Mouse (Mus musculus): Measurements from ENCODE around the gene Pin1rt1. TPM values are rescaled to one million over a fixed set of nuclear protein-coding genes. Genes with fewer than 3 reads are reported as not detected.

Gene Pin1rt1
- polyA plus RNA-seq, 1 experiment = not detected

DNA sequence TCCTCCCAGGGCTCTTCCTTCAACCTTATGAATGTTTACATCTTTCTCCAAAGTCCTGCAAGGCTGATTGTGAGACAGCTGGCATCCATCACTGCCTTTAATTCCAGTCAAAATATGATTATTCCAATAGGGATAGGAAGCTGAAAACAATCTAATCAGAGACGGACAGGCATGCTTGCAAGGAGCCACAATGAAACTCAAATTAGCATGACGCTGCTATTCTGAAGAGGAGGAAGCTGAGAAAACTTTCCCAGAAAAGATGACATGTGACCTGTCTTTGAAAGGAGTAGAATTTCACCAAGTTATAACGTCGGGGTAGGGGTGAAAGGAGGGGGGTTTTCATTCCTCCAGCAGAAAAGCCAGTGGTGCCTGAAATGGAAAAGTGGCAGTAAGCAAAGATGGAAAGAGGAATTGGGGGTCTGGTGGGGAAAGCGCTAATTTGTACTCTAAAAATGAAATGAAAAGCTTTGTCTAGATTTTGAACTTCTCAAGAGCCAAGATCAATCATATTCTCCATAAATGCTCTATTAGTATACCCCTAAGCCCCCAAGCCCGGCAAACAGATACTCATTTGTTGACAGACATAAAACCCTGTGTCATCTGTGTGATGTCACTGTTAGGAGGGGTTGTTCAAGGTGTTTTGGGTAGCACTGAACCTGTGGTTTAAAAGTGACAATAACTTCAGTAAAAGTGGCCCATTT is 5.4 kb downstream of the Pin1rt1 start:
- TF ChIP-seq EP300 (IDR thresholded peaks at IDR 0.05; ENCODE audit: insufficient read depth, low read depth, low read length) = no peak
- H3K27ac ChIP-seq (ENCODE audit: insufficient read depth, low read length) = no peak overlapping the region
- no peaks in the 10 kb centered on the region for H3K9me3 ChIP-seq (replicated peaks; ENCODE audit: control insufficient read depth, insufficient read depth, low read length, poor library complexity, severe bottlenecking)
- no peaks in the 10 kb centered on the region for H3K36me3 ChIP-seq (ENCODE audit: control insufficient read depth, insufficient read depth, low read length, poor library complexity, severe bottlenecking)
- H3K27me3 ChIP-seq (ENCODE audit: control insufficient read depth, insufficient read depth, low read length, poor library complexity, severe bottlenecking) = no peaks in the 10 kb centered on the region
- H3K9ac ChIP-seq (ENCODE audit: low read depth, poor library complexity, severe bottlenecking) = no peak overlapping the region; the same call in 1 of the 2 replicates
- H3K4me3 ChIP-seq (ENCODE audit: low read depth, low read length) = no peak overlapping the region
- no peaks in the 10 kb centered on the region for H3K4me1 ChIP-seq (ENCODE audit: control insufficient read depth, insufficient read depth, low read length)

DNA sequence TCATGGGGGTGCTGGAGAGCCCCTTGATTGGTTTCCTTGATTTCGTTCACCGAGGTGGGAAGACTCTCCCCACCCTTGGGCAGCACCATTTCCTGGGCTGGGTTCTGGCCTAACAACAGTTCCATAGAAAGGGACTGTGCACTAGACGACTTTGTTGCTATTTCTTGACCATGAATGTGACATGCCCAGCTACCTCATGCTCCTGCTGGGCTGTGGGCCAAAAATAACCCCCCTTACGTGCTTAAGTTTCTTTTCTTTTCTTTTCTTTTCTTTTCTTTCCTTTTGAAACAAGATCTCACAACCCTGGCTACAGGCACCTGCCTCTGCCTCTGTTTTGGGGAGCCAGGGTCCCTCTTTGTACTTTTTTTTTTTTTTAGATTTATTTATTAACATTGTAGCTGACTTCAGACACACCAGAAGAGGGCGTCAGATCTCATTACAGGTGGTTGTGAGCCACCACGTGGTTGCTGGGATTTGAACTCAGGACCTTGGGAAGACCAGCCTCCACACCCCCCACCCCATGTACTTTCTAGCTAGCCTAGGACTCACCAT is 6.3 kb downstream of the Pin1rt1 start:
- Histone ChIP-seq H3K4me3 (ENCODE audit: low read depth, low read length) (no peak overlapping the region), H3K9ac (ENCODE audit: low read depth, poor library complexity, severe bottlenecking) (no peak overlapping the region), H3K36me3 (ENCODE audit: control insufficient read depth, insufficient read depth, low read length, poor library complexity, severe bottlenecking) (no peaks in the 10 kb centered on the region), H3K4me1 (ENCODE audit: control insufficient read depth, insufficient read depth, low read length) (no peaks in the 10 kb centered on the region), H3K27ac (ENCODE audit: insufficient read depth, low read length) (no peak overlapping the region), H3K27me3 (ENCODE audit: control insufficient read depth, insufficient read depth, low read length, poor library complexity, severe bottlenecking) (no peaks in the 10 kb centered on the region), H3K9me3 (replicated peaks; ENCODE audit: control insufficient read depth, insufficient read depth, low read length, poor library complexity, severe bottlenecking) (no peaks in the 10 kb centered on the region)
- TF ChIP-seq POLR2A (IDR thresholded peaks at IDR 0.05; ENCODE audit: insufficient read depth, low read length) = no peak
- TF ChIP-seq EP300 (IDR thresholded peaks at IDR 0.05; ENCODE audit: insufficient read depth, low read depth, low read length) = no peak
- no peak for TF ChIP-seq CTCF (IDR thresholded peaks at IDR 0.05; ENCODE audit: low read depth, low read length)

DNA sequence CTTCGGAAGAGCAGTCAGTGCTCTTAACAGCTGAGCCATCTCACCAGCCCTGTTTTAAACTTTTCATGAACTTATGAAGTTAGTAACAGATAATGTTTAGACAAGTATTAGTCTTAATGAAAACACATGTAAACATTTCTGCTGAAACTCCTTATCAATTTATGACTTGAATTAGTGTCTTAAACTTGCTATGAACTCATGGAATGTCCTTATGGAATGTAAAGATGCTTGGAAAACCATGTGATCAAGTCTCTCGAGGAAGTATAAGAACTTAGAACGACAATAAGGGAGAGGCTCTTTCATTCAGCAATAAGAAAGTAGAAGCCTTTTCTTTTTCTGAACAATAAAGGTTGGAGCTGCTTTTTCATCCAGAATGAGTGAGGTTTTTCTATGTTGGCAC is 11.8 kb downstream of the Pin1rt1 start:
- Histone ChIP-seq H3K9ac (ENCODE audit: low read depth, poor library complexity, severe bottlenecking) (no peak overlapping the region), H3K27ac (ENCODE audit: insufficient read depth, low read length) (no peak overlapping the region), H3K4me3 (ENCODE audit: low read depth, low read length) (no peak overlapping the region), H3K27me3 (ENCODE audit: control insufficient read depth, insufficient read depth, low read length, poor library complexity, severe bottlenecking) (no peaks in the 10 kb centered on the region), H3K4me1 (ENCODE audit: control insufficient read depth, insufficient read depth, low read length) (no peaks in the 10 kb centered on the region), H3K36me3 (ENCODE audit: control insufficient read depth, insufficient read depth, low read length, poor library complexity, severe bottlenecking) (no peaks in the 10 kb centered on the region), H3K9me3 (replicated peaks; ENCODE audit: control insufficient read depth, insufficient read depth, low read length, poor library complexity, severe bottlenecking) (no peaks in the 10 kb centered on the region)
- TF ChIP-seq EP300 (IDR thresholded peaks at IDR 0.05; ENCODE audit: insufficient read depth, low read depth, low read length) = no peak
- TF ChIP-seq CTCF (IDR thresholded peaks at IDR 0.05; ENCODE audit: low read depth, low read length) = no peak
- no peak for TF ChIP-seq POLR2A (IDR thresholded peaks at IDR 0.05; ENCODE audit: insufficient read depth, low read length)

DNA sequence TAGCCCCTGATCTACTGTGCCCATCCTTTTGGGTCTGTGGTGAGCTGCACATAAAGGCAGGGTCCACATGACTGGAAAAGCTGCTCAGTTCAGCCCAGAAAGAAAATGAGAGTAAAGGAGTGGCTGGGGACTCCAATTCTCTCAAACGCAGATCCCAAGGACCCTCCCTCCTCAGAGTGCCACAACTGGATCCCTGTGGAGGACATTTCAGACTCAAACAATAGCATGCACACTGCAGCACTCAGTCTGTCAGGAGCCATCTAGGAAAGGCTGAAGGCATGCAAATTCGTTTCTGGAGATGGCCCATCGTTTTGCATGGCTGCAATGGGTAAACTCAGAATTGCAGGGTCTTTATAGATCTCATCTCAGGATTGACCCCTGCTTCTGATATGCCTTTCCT is 13.0 kb downstream of the Pin1rt1 start:
- no peak overlapping the region for H3K27ac ChIP-seq (ENCODE audit: insufficient read depth, low read length)
- TF ChIP-seq CTCF (IDR thresholded peaks at IDR 0.05; ENCODE audit: low read depth, low read length) = no peak
- no peak for TF ChIP-seq EP300 (IDR thresholded peaks at IDR 0.05; ENCODE audit: insufficient read depth, low read depth, low read length)
- TF ChIP-seq POLR2A (IDR thresholded peaks at IDR 0.05; ENCODE audit: insufficient read depth, low read length) = no peak
- no peaks in the 10 kb centered on the region for H3K27me3 ChIP-seq (ENCODE audit: control insufficient read depth, insufficient read depth, low read length, poor library complexity, severe bottlenecking)
- no peak overlapping the region for H3K9ac ChIP-seq (ENCODE audit: low read depth, poor library complexity, severe bottlenecking)
- no peaks in the 10 kb centered on the region for H3K9me3 ChIP-seq (replicated peaks; ENCODE audit: control insufficient read depth, insufficient read depth, low read length, poor library complexity, severe bottlenecking)
- no peaks in the 10 kb centered on the region for H3K36me3 ChIP-seq (ENCODE audit: control insufficient read depth, insufficient read depth, low read length, poor library complexity, severe bottlenecking)
- no peak overlapping the region for H3K4me3 ChIP-seq (ENCODE audit: low read depth, low read length)
- H3K4me1 ChIP-seq (ENCODE audit: control insufficient read depth, insufficient read depth, low read length) = no peaks in the 10 kb centered on the region

DNA sequence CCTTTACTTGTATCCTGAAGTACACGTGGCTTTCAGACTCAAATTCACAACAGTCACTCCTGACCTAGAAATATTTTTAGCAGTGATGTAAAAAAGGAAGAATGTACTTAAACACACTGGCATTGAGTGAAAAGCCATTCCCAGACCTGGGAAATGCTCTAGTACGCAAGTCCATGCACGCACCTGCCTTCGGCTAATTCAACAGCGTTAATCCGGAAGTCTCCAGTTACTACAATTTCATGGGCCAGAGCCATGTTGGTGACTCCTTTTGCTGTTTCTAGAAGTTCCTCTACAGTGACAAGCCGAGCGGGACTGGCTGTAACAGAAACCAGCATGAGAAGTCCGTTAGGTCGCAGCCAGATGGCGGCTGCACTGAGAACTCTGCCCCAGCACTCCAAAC is 16.5 kb downstream of the Pin1rt1 start:
- Histone ChIP-seq H3K36me3 (ENCODE audit: control insufficient read depth, insufficient read depth, low read length, poor library complexity, severe bottlenecking) (no peaks in the 10 kb centered on the region), H3K4me3 (ENCODE audit: low read depth, low read length) (no peak overlapping the region), H3K27ac (ENCODE audit: insufficient read depth, low read length) (no peak overlapping the region), H3K27me3 (ENCODE audit: control insufficient read depth, insufficient read depth, low read length, poor library complexity, severe bottlenecking) (no peaks in the 10 kb centered on the region), H3K9ac (ENCODE audit: low read depth, poor library complexity, severe bottlenecking) (no peak overlapping the region), H3K9me3 (replicated peaks; ENCODE audit: control insufficient read depth, insufficient read depth, low read length, poor library complexity, severe bottlenecking) (no peaks in the 10 kb centered on the region), H3K4me1 (ENCODE audit: control insufficient read depth, insufficient read depth, low read length) (no peaks in the 10 kb centered on the region)
- TF ChIP-seq POLR2A (IDR thresholded peaks at IDR 0.05; ENCODE audit: insufficient read depth, low read length) = no peak
- no peak for TF ChIP-seq CTCF (IDR thresholded peaks at IDR 0.05; ENCODE audit: low read depth, low read length)

DNA sequence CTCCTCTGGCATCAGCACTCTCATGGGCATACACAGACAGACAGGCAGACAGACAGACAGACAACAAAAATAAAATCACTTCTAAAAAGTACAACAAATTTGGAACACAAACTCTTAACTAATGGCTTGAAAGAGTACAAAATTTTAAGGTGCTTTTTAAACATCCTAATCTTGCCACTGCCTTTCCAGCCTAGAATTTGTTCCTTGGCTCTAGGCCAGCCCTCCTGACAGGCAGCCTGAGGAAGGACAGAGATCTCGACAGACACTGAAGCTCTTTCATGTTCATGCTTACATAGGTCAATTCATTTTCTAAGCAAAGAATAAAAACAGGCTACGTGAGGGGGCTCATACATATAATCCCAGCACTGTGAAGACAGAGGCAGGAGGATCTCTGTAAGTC is 23.6 kb downstream of the Pin1rt1 start:
- Histone ChIP-seq H3K9me3 (replicated peaks; ENCODE audit: control insufficient read depth, insufficient read depth, low read length, poor library complexity, severe bottlenecking) (no peaks in the 10 kb centered on the region), H3K4me1 (ENCODE audit: control insufficient read depth, insufficient read depth, low read length) (no peaks in the 10 kb centered on the region), H3K27ac (ENCODE audit: insufficient read depth, low read length) (no peak overlapping the region), H3K36me3 (ENCODE audit: control insufficient read depth, insufficient read depth, low read length, poor library complexity, severe bottlenecking) (no peaks in the 10 kb centered on the region), H3K4me3 (ENCODE audit: low read depth, low read length) (no peak overlapping the region), H3K9ac (ENCODE audit: low read depth, poor library complexity, severe bottlenecking) (no peak overlapping the region), H3K27me3 (ENCODE audit: control insufficient read depth, insufficient read depth, low read length, poor library complexity, severe bottlenecking) (no peaks in the 10 kb centered on the region)
- TF ChIP-seq EP300 (IDR thresholded peaks at IDR 0.05; ENCODE audit: insufficient read depth, low read depth, low read length) (no peak), POLR2A (IDR thresholded peaks at IDR 0.05; ENCODE audit: insufficient read depth, low read length) (no peak), CTCF (IDR thresholded peaks at IDR 0.05; ENCODE audit: low read depth, low read length) (no peak)
